Mouse (Mus musculus): ENCODE results near the gene Cfhr2. TPM values are rescaled to one million over a fixed set of nuclear protein-coding genes. Genes with fewer than 3 reads are reported as not detected.
"Not testable (repeated sequence)": the region's sequence is repeated elsewhere in the genome, so short reads cannot be mapped to it uniquely, and the experiment has no call there.

Gene Cfhr2
- total RNA-seq (2021) = under 1 TPM in 1 of 2 experiments, not detected in 1; 0.14 TPM
- long read RNA-seq, experiment 1 = 0 reads
- long read RNA-seq, experiment 2 = 0 reads

GRCm38 (mm10) chr1:139858548-139858947, at the start of gene Cfhr2:
Cfhr2 (minus strand) TSS chr1:139858702.
- intact Hi-C loops (cut with DNase I; ENCODE audit: low total_unique reads) = no loop called here
- DNase-seq = no peak

- intact Hi-C loops (cut with DNase I; ENCODE audit: low total_unique reads) = no loop called here
- no peak for DNase-seq
Measured at GRCm38 (mm10) chr1:139863751-139864150, 5.2 kb upstream of the Cfhr2 start.

GRCm38 (mm10) chr1:139860176-139860575, 1.7 kb upstream of the Cfhr2 start:
- no peak for DNase-seq
- intact Hi-C loops (cut with DNase I; ENCODE audit: low total_unique reads) = no loop called here

GRCm38 (mm10) chr1:139839699-139840098, 18.8 kb downstream of the Cfhr2 start:
- DNase-seq = no peak
- intact Hi-C loops (cut with DNase I; ENCODE audit: low total_unique reads) = no loop called here

- no peak for DNase-seq
- intact Hi-C loops (cut with DNase I; ENCODE audit: low total_unique reads) = no loop called here
Measured at GRCm38 (mm10) chr1:139839290-139839689, 19.2 kb downstream of the Cfhr2 start.

- intact Hi-C loops (cut with DNase I; ENCODE audit: low total_unique reads) = no loop called here
- DNase-seq = no peak
Measured at GRCm38 (mm10) chr1:139808594-139808993, 49.9 kb downstream of the Cfhr2 start.

DNA sequence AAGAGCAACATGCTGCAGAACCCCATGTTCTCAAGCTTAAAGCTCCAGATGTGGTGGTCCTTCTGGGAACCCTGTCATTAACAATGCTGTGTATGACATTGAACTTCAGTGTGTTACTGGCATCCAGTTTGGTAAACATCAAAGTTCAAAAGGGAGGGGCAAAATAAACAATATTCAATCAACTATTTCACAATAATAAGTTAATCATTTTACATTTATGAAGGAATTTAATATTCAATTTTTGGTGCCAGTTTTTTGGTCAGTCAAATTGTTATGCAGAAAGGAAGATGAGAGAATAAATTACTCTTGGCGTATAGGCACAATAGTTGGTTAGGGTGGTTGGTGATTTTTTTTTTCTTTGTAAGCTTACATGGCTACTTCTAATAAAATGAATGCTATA, 77.4 kb downstream of the Cfhr2 start, which contains the start of gene Gm4788:
Gm4788 (minus strand) TSS at position 101 of the 400 bp plus-strand sequence.
- intact Hi-C loops (cut with DNase I; ENCODE audit: low total_unique reads) = no loop called here
- DNase-seq = no peak

DNA sequence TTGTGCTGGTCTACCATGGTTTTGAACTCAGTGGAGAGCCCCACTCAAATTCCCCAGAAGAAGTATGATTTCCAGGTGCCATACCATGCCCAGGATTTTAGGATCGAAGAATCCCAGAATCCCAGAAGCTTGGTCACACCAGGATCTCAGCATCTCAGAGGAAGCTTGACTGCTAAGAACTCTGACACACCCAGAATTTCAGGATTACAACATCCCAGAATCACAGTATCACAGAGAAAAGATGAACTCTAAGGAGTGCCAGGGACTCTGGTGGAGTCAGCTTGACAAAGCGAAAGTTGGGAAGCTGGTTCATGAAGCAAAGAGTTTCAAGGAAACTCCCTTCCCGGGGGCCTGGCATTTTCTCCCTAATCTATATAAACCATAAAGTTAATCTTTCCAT, 88.6 kb downstream of the Cfhr2 start:
- not testable (repeated sequence) for DNase-seq
- intact Hi-C loops (cut with DNase I; ENCODE audit: low total_unique reads) = loop anchor here (5.0 kb wide), 1 partner anchor 47 kb away; no protein-coding TSS in a partner anchor

Other genes with a start within 250 kb of the Cfhr2 start
- not detected for gene Gm4788, start 77.5 kb downstream of the Cfhr2 start, total RNA-seq (2021)